Mouse (Mus musculus): ENCODE measurements around the gene Fstl4. TPM values are rescaled to one million over a fixed set of nuclear protein-coding genes. Genes with fewer than 3 reads are reported as not detected.

Fstl4 gene
- total and polyA plus RNA-seq, 3 experiments, result 1.5 to 4.0 (median 3.0) TPM

GRCm38 (mm10) chr11:52729890-52730289 lies 34.5 kb upstream of the Fstl4 start:
- Histone ChIP-seq H3K79me2 (replicated peaks; ENCODE audit: control insufficient read depth, insufficient read depth, low read length) (no peaks in the 10 kb centered on the region), H3K9ac (ENCODE audit: low read depth, low read length) (no peak overlapping the region), H3K36me3 (ENCODE audit: control insufficient read depth, insufficient read depth, low read length) (no peaks in the 10 kb centered on the region), H3K27ac (no peak overlapping the region), H3K4me1 (ENCODE audit: control insufficient read depth, insufficient read depth, low read length) (no peaks in the 10 kb centered on the region), H3K4me3 (no peak overlapping the region), H3K27me3 (ENCODE audit: control insufficient read depth, insufficient read depth, low read length) (no peaks in the 10 kb centered on the region)
- intact Hi-C loops (cut with DNase I), result no loop called here
- no peak for DNase-seq
- TF ChIP-seq CTCF (IDR thresholded peaks at IDR 0.05), result no peak
- 73% methylated on average over 5 of the region's 5 CpGs for WGBS

DNA sequence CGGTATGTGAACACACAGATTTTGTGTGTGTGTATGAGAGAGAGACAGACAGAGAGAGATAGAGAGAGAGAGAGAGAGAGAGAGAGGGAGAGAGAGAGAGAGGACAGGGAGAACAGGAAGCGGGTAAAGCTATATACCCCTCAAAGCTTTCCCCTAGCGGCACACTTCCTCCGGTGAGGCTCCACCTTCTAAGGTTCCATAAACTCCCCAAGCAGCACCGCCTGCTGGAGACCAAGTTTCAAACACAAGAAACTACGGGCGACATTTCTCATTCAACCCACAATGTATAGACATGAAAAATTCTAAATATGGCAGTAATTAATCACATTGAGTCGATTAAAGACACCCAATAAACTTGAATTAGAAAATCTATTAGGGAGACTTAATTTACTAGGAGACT lies 32.5 kb upstream of the Fstl4 start:
- Histone ChIP-seq H3K79me2 (replicated peaks; ENCODE audit: control insufficient read depth, insufficient read depth, low read length) (no peaks in the 10 kb centered on the region), H3K27me3 (ENCODE audit: control insufficient read depth, insufficient read depth, low read length) (no peaks in the 10 kb centered on the region), H3K9ac (ENCODE audit: low read depth, low read length) (no peak overlapping the region), H3K36me3 (ENCODE audit: control insufficient read depth, insufficient read depth, low read length) (no peaks in the 10 kb centered on the region), H3K4me3 (no peak overlapping the region), H3K27ac (no peak overlapping the region), H3K4me1 (ENCODE audit: control insufficient read depth, insufficient read depth, low read length) (no peaks in the 10 kb centered on the region)
- WGBS, result 47% methylated on average over 8 of the region's 8 CpGs
- intact Hi-C loops (cut with DNase I), result no loop called here
- TF ChIP-seq CTCF (IDR thresholded peaks at IDR 0.05) (no peak), EP300 (IDR thresholded peaks at IDR 0.05; ENCODE audit: insufficient read depth, low read depth, low read length) (no peak), POLR2A (IDR thresholded peaks at IDR 0.05; ENCODE audit: insufficient read depth, low read depth, low read length) (no peak)
- DNase-seq, result no peak

DNA sequence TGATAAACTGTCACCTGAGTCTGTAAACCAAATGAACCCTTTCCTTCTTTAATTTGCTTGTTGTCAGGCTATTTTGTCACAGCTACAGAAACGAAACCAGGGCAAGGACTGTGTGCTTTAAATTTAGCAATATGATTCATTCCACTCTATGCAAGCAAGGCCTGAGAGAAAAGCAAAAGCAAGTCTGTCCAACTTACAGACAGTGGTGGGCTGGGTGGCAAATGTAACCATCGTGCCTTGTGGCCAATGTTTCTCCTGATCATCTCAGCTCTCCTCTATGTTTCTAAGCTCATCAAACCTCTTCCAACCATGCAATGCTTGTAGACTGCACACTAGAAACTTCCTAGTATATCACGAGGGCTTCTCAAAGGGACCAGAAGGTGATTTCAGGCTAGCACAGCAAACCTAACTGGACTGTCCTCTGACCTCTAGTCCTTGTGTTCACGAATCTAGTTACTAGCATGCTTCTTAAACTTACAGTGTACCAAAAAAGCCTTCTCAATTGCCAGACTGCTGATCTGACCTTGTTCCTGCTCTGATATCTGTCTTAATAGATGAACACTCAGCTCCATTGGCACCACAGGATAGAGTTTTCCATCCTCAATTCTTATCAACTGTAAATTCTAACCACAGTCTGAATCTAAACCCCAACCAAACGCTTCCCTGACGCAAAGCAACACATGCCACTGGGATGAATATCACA lies 29.8 kb upstream of the Fstl4 start:
- no peaks in the 10 kb centered on the region for H3K27me3 ChIP-seq (ENCODE audit: control insufficient read depth, insufficient read depth, low read length)
- TF ChIP-seq EP300 (IDR thresholded peaks at IDR 0.05; ENCODE audit: insufficient read depth, low read depth, low read length) (no peak), POLR2A (IDR thresholded peaks at IDR 0.05; ENCODE audit: insufficient read depth, low read depth, low read length) (no peak), CTCF (IDR thresholded peaks at IDR 0.05) (no peak)
- no peak overlapping the region for H3K4me3 ChIP-seq
- intact Hi-C loops (cut with DNase I), result no loop called here
- no peaks in the 10 kb centered on the region for H3K4me1 ChIP-seq (ENCODE audit: control insufficient read depth, insufficient read depth, low read length)
- H3K27ac ChIP-seq, result no peak overlapping the region
- H3K36me3 ChIP-seq (ENCODE audit: control insufficient read depth, insufficient read depth, low read length), result no peaks in the 10 kb centered on the region
- no peak for DNase-seq
- H3K9ac ChIP-seq (ENCODE audit: low read depth, low read length), result no peak overlapping the region
- 64% methylated on average over 6 of the region's 6 CpGs for WGBS
- H3K79me2 ChIP-seq (replicated peaks; ENCODE audit: control insufficient read depth, insufficient read depth, low read length), result no peaks in the 10 kb centered on the region

- H3K4me3 ChIP-seq, result no peak overlapping the region
- 28% methylated on average over 9 of the region's 9 CpGs for WGBS
- TF ChIP-seq CTCF (IDR thresholded peaks at IDR 0.05) (no peak), EP300 (IDR thresholded peaks at IDR 0.05; ENCODE audit: insufficient read depth, low read depth, low read length) (no peak), POLR2A (IDR thresholded peaks at IDR 0.05; ENCODE audit: insufficient read depth, low read depth, low read length) (no peak)
- H3K36me3 ChIP-seq (ENCODE audit: control insufficient read depth, insufficient read depth, low read length), result no peaks in the 10 kb centered on the region
- intact Hi-C loops (cut with DNase I), result no loop called here
- no peak overlapping the region for H3K9ac ChIP-seq (ENCODE audit: low read depth, low read length)
- no peak for DNase-seq
- no peaks in the 10 kb centered on the region for H3K27me3 ChIP-seq (ENCODE audit: control insufficient read depth, insufficient read depth, low read length)
- no peaks in the 10 kb centered on the region for H3K4me1 ChIP-seq (ENCODE audit: control insufficient read depth, insufficient read depth, low read length)
- H3K27ac ChIP-seq, result no peak overlapping the region
- no peaks in the 10 kb centered on the region for H3K79me2 ChIP-seq (replicated peaks; ENCODE audit: control insufficient read depth, insufficient read depth, low read length)
Measured at GRCm38 (mm10) chr11:52739187-52739586, 25.2 kb upstream of the Fstl4 start.

- TF ChIP-seq EP300 (IDR thresholded peaks at IDR 0.05; ENCODE audit: insufficient read depth, low read depth, low read length) (no peak), POLR2A (IDR thresholded peaks at IDR 0.05; ENCODE audit: insufficient read depth, low read depth, low read length) (no peak), CTCF (IDR thresholded peaks at IDR 0.05) (no peak)
- H3K9ac ChIP-seq (ENCODE audit: low read depth, low read length), result no peak overlapping the region
- intact Hi-C loops (cut with DNase I), result loop anchor here (10.0 kb wide), 1 partner anchor 286 kb away; no protein-coding TSS in a partner anchor
- DNase-seq, result no peak
- peaks cover 3% of the 10 kb centered on the region; the same call in 1 of the 2 replicates for H3K4me1 ChIP-seq (ENCODE audit: control insufficient read depth, insufficient read depth, low read length)
- no peaks in the 10 kb centered on the region for H3K79me2 ChIP-seq (replicated peaks; ENCODE audit: control insufficient read depth, insufficient read depth, low read length)
- H3K36me3 ChIP-seq (ENCODE audit: control insufficient read depth, insufficient read depth, low read length), result no peaks in the 10 kb centered on the region
- H3K27ac ChIP-seq, result no peak overlapping the region
- H3K4me3 ChIP-seq, result no peak overlapping the region
- H3K27me3 ChIP-seq (ENCODE audit: control insufficient read depth, insufficient read depth, low read length), result no peaks in the 10 kb centered on the region
Measured at GRCm38 (mm10) chr11:52740466-52740865, 24.0 kb upstream of the Fstl4 start.

GRCm38 (mm10) chr11:52743956-52744355 lies 20.5 kb upstream of the Fstl4 start:
- Histone ChIP-seq H3K4me1 (ENCODE audit: control insufficient read depth, insufficient read depth, low read length) (peaks cover 3% of the 10 kb centered on the region; the same call in 1 of the 2 replicates), H3K9ac (ENCODE audit: low read depth, low read length) (no peak overlapping the region), H3K27me3 (ENCODE audit: control insufficient read depth, insufficient read depth, low read length) (no peaks in the 10 kb centered on the region), H3K4me3 (no peak overlapping the region), H3K36me3 (ENCODE audit: control insufficient read depth, insufficient read depth, low read length) (no peaks in the 10 kb centered on the region), H3K79me2 (replicated peaks; ENCODE audit: control insufficient read depth, insufficient read depth, low read length) (no peaks in the 10 kb centered on the region), H3K27ac (no peak overlapping the region)
- intact Hi-C loops (cut with DNase I), result loop anchor here (10.0 kb wide), 1 partner anchor 289 kb away; no protein-coding TSS in a partner anchor
- no peak for DNase-seq
- TF ChIP-seq EP300 (IDR thresholded peaks at IDR 0.05; ENCODE audit: insufficient read depth, low read depth, low read length) (no peak), CTCF (IDR thresholded peaks at IDR 0.05) (no peak)
